Comparison of ENCODE assay signal across 8 mouse cellular contexts in the genomic region with DNA sequence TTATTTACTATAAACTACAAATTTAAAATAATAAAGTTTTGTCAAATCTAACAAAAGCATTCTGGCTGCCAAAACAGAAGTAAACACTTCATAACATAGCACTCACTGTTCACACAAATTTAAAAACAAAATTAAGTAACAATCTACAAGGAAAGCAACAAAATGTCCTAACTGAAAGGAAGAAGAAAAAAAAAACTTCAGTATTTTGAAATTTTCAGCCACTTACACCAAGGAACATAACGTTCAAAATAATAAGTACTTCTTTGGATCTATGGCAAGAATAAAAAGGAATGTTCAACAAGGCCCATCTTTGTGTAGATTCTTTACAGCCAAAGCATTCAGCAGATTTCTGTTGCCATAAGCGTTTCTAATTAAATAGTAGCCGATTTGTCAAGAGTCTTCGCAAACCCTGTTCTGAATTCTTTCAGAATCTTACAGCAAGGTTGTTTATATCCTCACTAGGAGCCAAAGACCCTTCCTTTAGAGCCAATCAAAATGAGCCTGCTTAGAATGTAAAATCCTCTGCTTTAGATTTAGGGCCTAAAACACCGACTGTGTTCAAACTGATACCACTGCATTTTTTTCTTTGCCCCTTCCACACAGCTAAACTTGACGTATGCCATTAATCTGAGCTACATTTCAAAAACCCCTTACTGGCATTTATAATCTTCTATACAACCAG. TPM values are rescaled to one million over a fixed set of nuclear protein-coding genes. Genes with fewer than 3 reads are reported as not detected.
DNase-seq lines count a peak whose midpoint lies in the region; ATAC-seq lines count a peak whose summit lies in the region.

No protein-coding gene starts in this region.

- peak overlapping the region; percentile 100 for H3K9ac ChIP-seq in heart, embryonic 13.5 days
- H3K9ac ChIP-seq in heart, embryonic 16.5 days (ENCODE audit: low read length), result peak overlapping the region; percentile 100

- H3K27me3 ChIP-seq in heart, embryonic 13.5 days (replicated peaks), result no peaks in the 10 kb centered on the region
- no peaks in the 10 kb centered on the region for H3K27me3 ChIP-seq in heart, embryonic 16.5 days (ENCODE audit: control insufficient read depth, insufficient read depth, low read length)
- peaks cover 4% of the 10 kb centered on the region; the same call in 1 of the 2 replicates for H3K27me3 ChIP-seq in midbrain, embryonic 10.5 days (ENCODE audit: low read depth, poor library complexity, severe bottlenecking)

- intact Hi-C loops in heart, postnatal 25 days (cut with DNase I), result no loop called here

- H3K4me3 ChIP-seq in heart, embryonic 13.5 days, result peak overlapping the region; percentile 99
- H3K4me3 ChIP-seq in heart, embryonic 16.5 days (ENCODE audit: low read length), result peak overlapping the region; percentile 100
- H3K4me3 ChIP-seq in midbrain, embryonic 10.5 days, result peak overlapping the region; percentile 78

- H3K4me1 ChIP-seq in heart, embryonic 13.5 days, result peaks cover 44% of the 10 kb centered on the region
- H3K4me1 ChIP-seq in heart, embryonic 16.5 days (ENCODE audit: control insufficient read depth, insufficient read depth, low read length), result peaks cover 35% of the 10 kb centered on the region
- H3K4me1 ChIP-seq in midbrain, embryonic 10.5 days, result peaks cover 38% of the 10 kb centered on the region

- no peaks in the 10 kb centered on the region for H3K9me3 ChIP-seq in heart, embryonic 13.5 days
- H3K9me3 ChIP-seq in heart, embryonic 16.5 days (replicated peaks; ENCODE audit: control insufficient read depth, low read length), result no peaks in the 10 kb centered on the region
- no peaks in the 10 kb centered on the region for H3K9me3 ChIP-seq in midbrain, embryonic 10.5 days (replicated peaks)

- 13% methylated on average over 6 of the region's 6 CpGs for WGBS in heart, embryonic 13.5 days
- 7% methylated on average over 6 of the region's 6 CpGs for WGBS in heart, embryonic 16.5 days
- WGBS in midbrain, embryonic 10.5 days, result 19% methylated on average over 6 of the region's 6 CpGs

- no peak for ATAC-seq in heart, embryonic 13.5 days (ENCODE audit: extremely low read depth, insufficient number of reproducible peaks, low FRiP score, low TSS enrichment)
- ATAC-seq in heart, embryonic 16.5 days (replicated peaks; ENCODE audit: extremely low read depth, insufficient read depth, low FRiP score), result no peak

- no peak for DNase-seq in heart, postnatal 25 days (ENCODE audit: low spot score)
- DNase-seq in MN1 (ENCODE audit: low spot score), result peak; percentile 6
- no peak for DNase-seq in midbrain, embryonic 10.5 days (ENCODE audit: low spot score)
- DNase-seq in adrenal gland, postnatal 36 days, result no peak
- no peak for DNase-seq in layer of hippocampus, postnatal 36 days
- DNase-seq in adrenal gland, adult 8-10 months, result no peak

- H3K36me3 ChIP-seq in heart, embryonic 13.5 days, result no peaks in the 10 kb centered on the region
- no peaks in the 10 kb centered on the region for H3K36me3 ChIP-seq in heart, embryonic 16.5 days (ENCODE audit: control insufficient read depth, insufficient read depth)
- no peaks in the 10 kb centered on the region for H3K36me3 ChIP-seq in midbrain, embryonic 10.5 days

- H3K4me2 ChIP-seq in heart, embryonic 13.5 days, result peak overlapping the region; percentile 88
- peak overlapping the region; percentile 78 for H3K4me2 ChIP-seq in heart, embryonic 16.5 days (ENCODE audit: low read depth, low read length)

- H3K27ac ChIP-seq in heart, embryonic 13.5 days (replicated peaks), result peak overlapping the region; percentile 99; the same call in 1 of the 2 replicates
- peak overlapping the region; percentile 42 for H3K27ac ChIP-seq in heart, embryonic 16.5 days (ENCODE audit: low read length)
- peak overlapping the region; percentile 98 for H3K27ac ChIP-seq in midbrain, embryonic 10.5 days (replicated peaks)

RNA-seq across cellular contexts. Expression of a gene that starts 1.9 kb away (rescaled TPM):
- polyA plus RNA-seq in heart, embryonic 13.5 days (2015; fragmentation: Nextera tagmentation; extraction: Ambion mirVana), result 4.9 and 6.2 TPM in 2 replicates
- total RNA-seq in heart, postnatal 25 days (2021), result 10 to 100 TPM; 43.3 to 43.6 TPM
- polyA plus RNA-seq in heart, embryonic 16.5 days (2015; fragmentation: Nextera tagmentation; extraction: Ambion mirVana), result 8.0 and 8.1 TPM in 2 replicates
- 7.7 and 9.3 TPM in 2 replicates for polyA plus RNA-seq in midbrain, embryonic 10.5 days (2016; fragmentation: Nextera tagmentation; extraction: Ambion mirVana)
- 10 to 100 TPM; 66.8 to 76.9 TPM for total RNA-seq in adrenal gland, postnatal 36 days (2021)
- 10 to 100 TPM; 89.2 to 90.1 TPM for total RNA-seq in layer of hippocampus, postnatal 36 days (2021)
- total RNA-seq in adrenal gland, adult 8-10 months (2022), result 10 to 100 TPM; 55.1 to 70.8 (median 61.1) TPM

Comparison
In these comparisons a context has a peak if more than half of its experiments do, and no peak if none do; other contexts are left out.
1. H3K27ac ChIP-seq: peak in every context shown above with its lines; median percentile 99 in heart, embryonic 13.5 days; 98 in midbrain, embryonic 10.5 days; 42 in heart, embryonic 16.5 days.